Mouse (Mus musculus): Measurements from ENCODE around the gene Mmp2.
"Not testable (repeated sequence)": the region's sequence is repeated elsewhere in the genome, so short reads cannot be mapped to it uniquely, and the experiment has no call there.

Gene Mmp2

GRCm38 (mm10) chr8:92827243-92828034 is at the start of gene Mmp2:
TSS of gene Mmp2 (plus strand) at chr8:92827291.
- DNase-seq: no peak

- no peak for DNase-seq
Observed at GRCm38 (mm10) chr8:92780976-92781375, 46.1 kb upstream of the Mmp2 start.

GRCm38 (mm10) chr8:92783906-92784610 is 43.0 kb upstream of the Mmp2 start:
- DNase-seq: no peak

- DNase-seq: no peak
Observed at GRCm38 (mm10) chr8:92790835-92791234, 36.3 kb upstream of the Mmp2 start.

- not testable (repeated sequence) for DNase-seq
Observed at GRCm38 (mm10) chr8:92791999-92792398, 35.1 kb upstream of the Mmp2 start.

- no peak for DNase-seq
Observed at GRCm38 (mm10) chr8:92793852-92794580, 33.1 kb upstream of the Mmp2 start.

GRCm38 (mm10) chr8:92797527-92797931 is 29.6 kb upstream of the Mmp2 start:
- no peak for DNase-seq

GRCm38 (mm10) chr8:92799406-92799805 is 27.7 kb upstream of the Mmp2 start:
- no peak for DNase-seq

GRCm38 (mm10) chr8:92801231-92801630 is 25.9 kb upstream of the Mmp2 start:
- DNase-seq: no peak

GRCm38 (mm10) chr8:92802591-92802990 is 24.5 kb upstream of the Mmp2 start:
- DNase-seq: no peak

- DNase-seq: no peak
Observed at GRCm38 (mm10) chr8:92812773-92813172, 14.3 kb upstream of the Mmp2 start.

- DNase-seq: no peak
Observed at GRCm38 (mm10) chr8:92815661-92816060, 11.4 kb upstream of the Mmp2 start.

- DNase-seq: peak; percentile 53 to 55
Observed at GRCm38 (mm10) chr8:92817928-92818818, 8.9 kb upstream of the Mmp2 start.

- no peak for DNase-seq
Observed at GRCm38 (mm10) chr8:92821151-92821550, 5.9 kb upstream of the Mmp2 start.

GRCm38 (mm10) chr8:92822386-92822785 is 4.7 kb upstream of the Mmp2 start:
- DNase-seq: no peak

GRCm38 (mm10) chr8:92825991-92826390 is 1.1 kb upstream of the Mmp2 start:
- DNase-seq: no peak

- peak in 1 of 2 experiments; percentile 8 for DNase-seq
Observed at GRCm38 (mm10) chr8:92828251-92828743, 1.2 kb downstream of the Mmp2 start.

- no peak for DNase-seq
Observed at GRCm38 (mm10) chr8:92834065-92834731, 7.1 kb downstream of the Mmp2 start.

- no peak for DNase-seq
Observed at GRCm38 (mm10) chr8:92834786-92835500, 7.9 kb downstream of the Mmp2 start.

GRCm38 (mm10) chr8:92835901-92836300 is 8.8 kb downstream of the Mmp2 start:
- DNase-seq: no peak

- DNase-seq: no peak
Observed at GRCm38 (mm10) chr8:92838616-92839015, 11.5 kb downstream of the Mmp2 start.
